Mouse (Mus musculus) stomach, postnatal 0 days (tissue): ENCODE measurements at regions not wholly inside any gene's neighbourhood (a gene's known extent, or its start where the extent isn't known, plus 50 kb on each side); places are given as distances from the start of the nearest gene placed in this dataset.

Experiments
- ATAC-seq: fragments of 200-750 bp; cut with Nextera tagmentation; 2 replicates; pipeline ENCODE4 v1.8.0; 2017; ENCODE audit not compliant: low FRiP score, low TSS enrichment
- DNase-seq: peaks from one replicate; pipeline ENCODE4 v3.0.0-alpha.2; 2016; ENCODE audit warnings: low spot score
- H3K27ac ChIP-seq: fragments of 300-500 bp; sonication (generic); replicated peaks from 2 replicates; pipeline ENCODE4 v1.5.1; 2014; ENCODE audit warnings: mild to moderate bottlenecking, control low read depth
- H3K27me3 ChIP-seq: fragments of 300-500 bp; sonication (generic); 2 replicates; pipeline ENCODE4 v1.6.1; 2014; ENCODE audit warnings: low read length; ENCODE audit not compliant: control insufficient read depth, insufficient read depth
- H3K36me3 ChIP-seq: fragments of 300-500 bp; sonication (generic); 2 replicates; pipeline ENCODE4 v1.6.1; 2014; ENCODE audit warnings: low read length, mixed read lengths; ENCODE audit not compliant: control insufficient read depth, insufficient read depth
- H3K4me1 ChIP-seq: fragments of 300-500 bp; sonication (generic); replicated peaks from 2 replicates; pipeline ENCODE4 v1.6.1; 2014; ENCODE audit warnings: antibody characterized with exemption; ENCODE audit not compliant: control insufficient read depth, insufficient read depth
- H3K4me2 ChIP-seq: fragments of 300-500 bp; sonication (generic); replicated peaks from 2 replicates; pipeline ENCODE4 v1.6.1; 2014; ENCODE audit warnings: low read depth, mild to moderate bottlenecking, control low read depth, moderate library complexity
- H3K4me3 ChIP-seq: fragments of 300-500 bp; sonication (generic); 2 replicates; pipeline ENCODE4 v1.5.1; 2014; ENCODE audit warnings: low read depth, low read length, control low read depth
- H3K9ac ChIP-seq: fragments of 300-500 bp; sonication (generic); 2 replicates; pipeline ENCODE4 v1.6.1; 2014; ENCODE audit warnings: mild to moderate bottlenecking, low read length, control low read depth, mixed read lengths
- H3K9me3 ChIP-seq: fragments of 300-500 bp; sonication (generic); 2 replicates; pipeline ENCODE4 v1.6.1; 2016; ENCODE audit warnings: low read length; ENCODE audit not compliant: control insufficient read depth
- CTCF ChIP-seq: IDR thresholded peaks from 2 replicates; pipeline ENCODE4 v1.5.1; 2016; ENCODE audit warnings: antibody characterized with exemption, low read depth, mild to moderate bottlenecking, moderate library complexity
- EP300 ChIP-seq: optimal IDR thresholded peaks from 2 replicates; pipeline ENCODE3; 2016; ENCODE audit warnings: antibody characterized with exemption
- WGBS: fragments of 180-500 bp; shearing (Covaris S2); extraction: QIAGEN DNeasy Blood & Tissue Kit; methylation state at CpG from one replicate; pipeline ENCODE4 v1.1.7; 2014; 5-methylcytosine and 5-hydroxymethylcytosine counted together

GRCm38 (mm10) chr6:31260645-31261345, 137.7 kb upstream of the Mkln1 start:
- Histone ChIP-seq H3K4me3 (no peak overlapping the region), H3K9me3 (no peaks in the 10 kb centered on the region), H3K36me3 (no peaks in the 10 kb centered on the region), H3K27me3 (no peaks in the 10 kb centered on the region), H3K9ac (no peak overlapping the region), H3K4me2 (no peak overlapping the region), H3K27ac (no peak overlapping the region), H3K4me1 (no peaks in the 10 kb centered on the region)
- TF ChIP-seq EP300 (no peak), CTCF (no peak)
- ATAC-seq: no peak
- 70% methylated on average over 10 of the region's 10 CpGs for whole genome bisulfite sequencing
- no peak for DNase-seq

- H3K27ac ChIP-seq: no peak overlapping the region
- TF ChIP-seq CTCF: no peak
- TF ChIP-seq EP300: no peak
- no peaks in the 10 kb centered on the region for H3K9me3 ChIP-seq
- no peak for DNase-seq
- no peaks in the 10 kb centered on the region for H3K4me1 ChIP-seq
- no peak overlapping the region for H3K4me3 ChIP-seq
- no peaks in the 10 kb centered on the region for H3K27me3 ChIP-seq
- no peak overlapping the region for H3K4me2 ChIP-seq
- WGBS: 85% methylated on average over 15 of the region's 15 CpGs
- no peak for ATAC-seq
- no peaks in the 10 kb centered on the region for H3K36me3 ChIP-seq
- no peak overlapping the region for H3K9ac ChIP-seq
Measured at GRCm38 (mm10) chr6:31261797-31262540, 136.6 kb upstream of the Mkln1 start.

GRCm38 (mm10) chr6:31262651-31263050, 135.9 kb upstream of the Mkln1 start:
- Histone ChIP-seq H3K27ac (no peak overlapping the region), H3K4me2 (no peak overlapping the region), H3K27me3 (no peaks in the 10 kb centered on the region), H3K9ac (no peak overlapping the region), H3K9me3 (no peaks in the 10 kb centered on the region), H3K36me3 (no peaks in the 10 kb centered on the region), H3K4me1 (no peaks in the 10 kb centered on the region), H3K4me3 (no peak overlapping the region)
- DNase-seq (no peak), ATAC-seq (no peak)
- TF ChIP-seq EP300: no peak
- no peak for TF ChIP-seq CTCF
- WGBS: 84% methylated on average over 8 of the region's 8 CpGs

- ATAC-seq (no peak), DNase-seq (no peak)
- Histone ChIP-seq H3K9ac (no peak overlapping the region), H3K4me1 (no peaks in the 10 kb centered on the region), H3K4me3 (no peak overlapping the region), H3K9me3 (no peaks in the 10 kb centered on the region), H3K27ac (no peak overlapping the region), H3K4me2 (no peak overlapping the region), H3K27me3 (no peaks in the 10 kb centered on the region), H3K36me3 (no peaks in the 10 kb centered on the region)
- TF ChIP-seq CTCF (no peak), EP300 (no peak)
- 86% methylated on average over 6 of the region's 6 CpGs for WGBS
Measured at GRCm38 (mm10) chr6:31263821-31264220, 134.7 kb upstream of the Mkln1 start.

GRCm38 (mm10) chr6:31266441-31267040, 132.0 kb upstream of the Mkln1 start:
- Histone ChIP-seq H3K4me3 (no peak overlapping the region), H3K9me3 (no peaks in the 10 kb centered on the region), H3K9ac (no peak overlapping the region), H3K36me3 (no peaks in the 10 kb centered on the region), H3K27ac (no peak overlapping the region), H3K4me1 (no peaks in the 10 kb centered on the region), H3K27me3 (no peaks in the 10 kb centered on the region), H3K4me2 (no peak overlapping the region)
- DNase-seq (no peak), ATAC-seq (no peak; the same call in 1 of the 2 replicates)
- TF ChIP-seq EP300: no peak
- no peak for TF ChIP-seq CTCF
- 63% methylated on average over 17 of the region's 17 CpGs for WGBS

- no peaks in the 10 kb centered on the region for H3K36me3 ChIP-seq
Measured at GRCm38 (mm10) chr6:31268057-31268456, 130.5 kb upstream of the Mkln1 start.

More at GRCm38 (mm10) chr6:31268057-31268456, 130.5 kb upstream of the Mkln1 start:
- Histone ChIP-seq H3K4me2 (no peak overlapping the region), H3K27me3 (no peaks in the 10 kb centered on the region), H3K4me1 (no peaks in the 10 kb centered on the region), H3K4me3 (no peak overlapping the region), H3K9me3 (no peaks in the 10 kb centered on the region), H3K9ac (no peak overlapping the region), H3K27ac (no peak overlapping the region)
- peak; percentile 86 for ATAC-seq
- TF ChIP-seq EP300: no peak
- TF ChIP-seq CTCF: no peak
- DNase-seq: peak; percentile 41
- 35% methylated on average over 2 of the region's 2 CpGs for WGBS
